Mouse (Mus musculus) cerebellum, postnatal 14 days (tissue): ENCODE measurements around the gene Alkal2.

Experiments
- DNase-seq, 2 experiments: peaks; one replicate each; pipeline ENCODE4 v3.0.0; 2021; ENCODE audit warnings: mixed read lengths in 2 of 2

Alkal2 gene

DNA sequence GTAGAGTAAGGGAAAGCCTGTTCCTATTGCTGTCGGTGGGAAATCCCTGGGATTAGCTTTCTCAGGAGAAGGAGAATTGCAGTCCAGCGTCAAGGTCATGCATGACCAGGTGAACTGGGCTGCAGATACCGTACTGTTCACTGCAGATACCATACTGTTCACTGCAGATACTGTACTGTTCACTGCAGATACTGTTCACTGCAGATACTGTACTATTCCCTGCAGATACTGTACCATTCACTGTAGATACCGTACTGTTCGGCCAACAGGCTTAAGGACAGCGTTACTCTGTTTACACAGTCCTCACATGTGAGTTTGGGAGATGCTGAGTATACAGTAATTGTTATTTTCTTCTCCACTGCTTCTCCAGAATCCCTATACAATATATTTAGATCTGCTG, 44.1 kb downstream of the Alkal2 start:
- no peak for DNase-seq

DNA sequence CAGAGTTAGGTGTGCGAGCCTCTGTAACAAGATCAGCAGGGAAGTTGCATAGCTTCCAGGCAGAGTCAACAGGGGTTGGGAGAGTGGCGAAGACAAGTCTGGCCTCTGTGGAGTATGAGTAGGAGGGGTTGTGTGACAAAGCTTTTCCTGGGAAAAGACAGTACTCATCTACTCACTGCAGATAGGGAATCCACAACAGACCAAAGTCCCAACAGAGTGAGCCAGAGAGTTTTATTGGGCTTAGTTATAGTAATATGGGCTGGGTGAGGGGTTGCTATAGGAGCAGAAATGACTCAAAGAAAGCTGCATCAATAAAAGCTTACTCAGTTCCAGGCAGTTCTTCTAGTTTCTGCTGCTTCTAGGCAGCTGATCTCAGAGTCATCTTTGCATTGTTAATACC, 49.2 kb downstream of the Alkal2 start:
- no peak for DNase-seq

DNA sequence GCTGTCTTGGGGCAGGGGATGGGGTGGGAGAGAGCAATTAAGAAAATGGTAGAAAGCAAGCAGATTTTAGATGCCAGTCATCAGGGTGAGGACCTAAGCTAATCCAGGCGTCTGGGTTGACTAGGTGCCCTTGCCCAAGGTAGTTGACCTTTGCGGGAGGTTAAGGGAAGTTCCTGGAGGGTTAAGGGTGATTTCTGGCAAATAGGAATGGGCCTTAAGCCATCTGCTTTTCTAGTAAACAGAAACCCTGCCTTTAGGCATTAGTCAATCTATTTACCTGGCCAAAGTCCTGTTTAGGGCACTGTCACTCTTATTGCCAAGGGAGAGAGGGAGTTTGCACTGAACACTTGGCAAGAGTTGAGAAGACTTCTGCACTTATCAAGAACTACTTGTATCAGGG, 52.8 kb downstream of the Alkal2 start:
- DNase-seq: no peak
